Mouse (Mus musculus) liver, embryonic 14.5 days (tissue): ENCODE results near the gene Vldlr.

Source experiments
- CTCF ChIP-seq: IDR thresholded peaks from 2 replicates; pipeline ENCODE4 v1.5.1; 2016; ENCODE audit warnings: antibody characterized with exemption, low read depth, control low read depth
- EP300 ChIP-seq: IDR thresholded peaks from 2 replicates; pipeline ENCODE4 v1.6.1; 2016; ENCODE audit warnings: antibody characterized with exemption, low read depth

GRCm38 (mm10) chr19:27262141-27262540, 45.9 kb downstream of the Vldlr start:
- TF ChIP-seq CTCF (no peak), EP300 (no peak)
